Mouse (Mus musculus): ENCODE measurements around the gene Stx7. TPM values are rescaled to one million over a fixed set of nuclear protein-coding genes. Genes with fewer than 3 reads are reported as not detected.
A peak's percentile ranks its signal among the peaks of the same experiment; 100 is the strongest.

The Stx7 gene
- total and polyA plus RNA-seq, 3 experiments, result 92.8 to 176 (median 102) TPM

DNA sequence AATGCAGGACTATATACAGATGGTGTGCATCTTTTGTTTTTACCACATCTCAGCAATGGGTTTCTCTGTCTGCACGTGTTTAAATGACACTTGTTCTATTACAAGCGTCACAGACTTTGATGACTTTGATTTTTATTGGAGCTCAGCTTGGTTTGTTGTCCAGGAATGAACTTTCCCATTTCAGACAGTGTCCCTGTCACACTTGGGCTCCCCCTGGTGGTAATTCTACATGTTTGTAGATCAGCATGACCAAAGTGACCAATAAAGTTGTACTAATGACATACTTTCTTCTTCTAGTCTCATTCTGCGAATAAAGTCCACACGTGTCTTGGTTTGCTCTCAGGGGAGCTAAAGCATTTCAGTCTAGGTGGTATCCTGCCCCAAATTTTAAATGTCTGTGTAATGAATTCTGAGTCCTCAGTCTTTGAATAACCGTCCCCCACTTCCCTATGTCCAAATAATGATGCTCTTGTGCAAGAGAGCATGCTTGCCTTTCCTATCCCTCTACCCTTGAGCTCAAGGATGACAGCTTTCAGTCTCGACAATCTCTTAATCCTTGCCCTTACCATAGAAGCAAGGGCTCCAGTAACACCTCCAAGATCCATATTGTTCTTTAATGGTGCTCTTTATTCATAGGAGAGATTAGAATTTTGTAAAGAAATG, 37.9 kb upstream of the Stx7 start:
- H3K4me3 ChIP-seq (replicated peaks in 1 of 3; ENCODE audit: low read depth in 2 of 3, low read length in 2 of 3, poor library complexity in 1 of 3), result no peak overlapping the region
- in situ Hi-C loops (cut with MboI; ENCODE audit: low pct_ligation_motif_present, low pct_unique_long_range_greater_than_20kb, low sequenced_read_pairs), result no loop called here
- H3K4me2 ChIP-seq (ENCODE audit: insufficient read depth, low read depth, poor library complexity, severe bottlenecking), result 0 out of 2 replicates have a peak overlapping the region, but pooled peaks have one; percentile 36
- DNase-seq (ENCODE audit: extremely low read depth), result peak; percentile 52
- no peak overlapping the region for H3K9ac ChIP-seq (ENCODE audit: insufficient read depth, low read depth)
- H3K27me3 ChIP-seq (replicated peaks), result no peaks in the 10 kb centered on the region
- H3K4me1 ChIP-seq (ENCODE audit: control insufficient read depth in 1 of 2, insufficient read depth in 2 of 2), result no peaks in the 10 kb centered on the region
- TF ChIP-seq MXI1 (IDR thresholded peaks at IDR 0.05; ENCODE audit: low read depth, low read length), result no peak
- TF ChIP-seq POLR2A (IDR thresholded peaks at IDR 0.05; ENCODE audit: low read depth, low read length), result no peak
- no peak for TF ChIP-seq HCFC1 (IDR thresholded peaks at IDR 0.05; ENCODE audit: low read depth, low read length)
- no peak for TF ChIP-seq SIN3A (IDR thresholded peaks at IDR 0.05; ENCODE audit: low read length)
- peak; percentile 75 for TF ChIP-seq CTCF (conservative IDR thresholded peaks at IDR 0.05 in 1 of 2, IDR thresholded peaks at IDR 0.05 in 1 of 2; ENCODE audit: low read depth in 2 of 2, low read length in 2 of 2)
- TF ChIP-seq ZKSCAN1 (IDR thresholded peaks at IDR 0.05; ENCODE audit: borderline replicate concordance, low read depth, low read length), result no peak
- TF ChIP-seq TCF12 (IDR thresholded peaks at IDR 0.05; ENCODE audit: low read depth, low read length), result no peak
- no peak for TF ChIP-seq ETS1 (conservative IDR thresholded peaks at IDR 0.05; ENCODE audit: low read depth, low read length)
- TF ChIP-seq KAT2A (IDR thresholded peaks at IDR 0.05; ENCODE audit: insufficient replicate concordance, low read length), result no peak
- TF ChIP-seq MAFK (IDR thresholded peaks at IDR 0.05; ENCODE audit: insufficient replicate concordance, low read length), result no peak
- TF ChIP-seq EP300 (IDR thresholded peaks at IDR 0.05; ENCODE audit: low read length), result no peak
- TF ChIP-seq PAX5 (IDR thresholded peaks at IDR 0.05; ENCODE audit: low read length), result no peak
- no peak for TF ChIP-seq ZC3H11A (IDR thresholded peaks at IDR 0.05; ENCODE audit: low read depth, low read length)
- TF ChIP-seq USF1 (IDR thresholded peaks at IDR 0.05; ENCODE audit: low read depth, low read length), result no peak
- no peak for TF ChIP-seq MEF2A (IDR thresholded peaks at IDR 0.05; ENCODE audit: borderline replicate concordance, low read depth, low read length)
- no peak for TF ChIP-seq MAZ (IDR thresholded peaks at IDR 0.05; ENCODE audit: low read depth, low read length)
- TF ChIP-seq NELFE (IDR thresholded peaks at IDR 0.05; ENCODE audit: low read depth, low read length), result no peak
- TF ChIP-seq RAD21 (IDR thresholded peaks at IDR 0.05; ENCODE audit: low read depth, low read length), result peak; percentile 51
- TF ChIP-seq MYC (IDR thresholded peaks at IDR 0.05; ENCODE audit: low read depth, low read length), result no peak
- no peak for TF ChIP-seq CHD1 (IDR thresholded peaks at IDR 0.05; ENCODE audit: low read depth, low read length)
- no peak for TF ChIP-seq CHD2 (IDR thresholded peaks at IDR 0.05; ENCODE audit: low read length)
- TF ChIP-seq SMC3 (IDR thresholded peaks at IDR 0.05; ENCODE audit: low read depth, low read length), result peak; percentile 80
- TF ChIP-seq ZMIZ1 (IDR thresholded peaks at IDR 0.05; ENCODE audit: low read depth, low read length), result no peak
- no peak for TF ChIP-seq ZNF384 (IDR thresholded peaks at IDR 0.05; ENCODE audit: low read depth, low read length)
- TF ChIP-seq ELF1 (IDR thresholded peaks at IDR 0.05; ENCODE audit: low read depth, low read length), result no peak
- no peak for TF ChIP-seq USF2 (conservative IDR thresholded peaks at IDR 0.05; ENCODE audit: low read depth, low read length)
- H3K9me3 ChIP-seq (replicated peaks; ENCODE audit: low read length), result no peaks in the 10 kb centered on the region
- no peaks in the 10 kb centered on the region for H3K79me2 ChIP-seq (replicated peaks; ENCODE audit: control insufficient read depth, extremely low read depth, insufficient read depth, poor library complexity, severe bottlenecking)
- dilution Hi-C loops (cut with MboI; ENCODE audit: extremely low pct_ligation_motif_present, extremely low pct_unique_long_range_greater_than_20kb, low sequenced_read_pairs), result no loop called here
- H3K36me3 ChIP-seq (replicated peaks in 1 of 2; ENCODE audit: control insufficient read depth in 1 of 2, insufficient read depth in 1 of 2, low read length in 1 of 2), result no peaks in the 10 kb centered on the region
- no peak overlapping the region for H3K27ac ChIP-seq (ENCODE audit: insufficient read depth, low read depth)

All from CH12.LX (cell line).